Mouse (Mus musculus) cerebellum, adult 8-10 months (tissue): ENCODE data around the gene Itga10.
"Not testable (repeated sequence)": the region's sequence is repeated elsewhere in the genome, so short reads cannot be mapped to it uniquely, and the experiment has no call there.

Experiments
- DNase-seq: peaks from one replicate; pipeline ENCODE4 v3.0.0; 2022

Gene Itga10

GRCm38 (mm10) chr3:96634928-96635879 lies 10.2 kb upstream of the Itga10 start, which contains the start of the genes Pex11b and Gm42957:
Pex11b (plus strand) TSS chr3:96635376.
Gm42957 (plus strand) TSS chr3:96635474.
- DNase-seq = peak; percentile 80

GRCm38 (mm10) chr3:96635906-96636305 lies 9.5 kb upstream of the Itga10 start:
- DNase-seq = no peak

- DNase-seq = no peak
Observed at GRCm38 (mm10) chr3:96636448-96636847, 8.9 kb upstream of the Itga10 start.

- peak; percentile 61 for DNase-seq
Observed at GRCm38 (mm10) chr3:96639219-96639618, 6.2 kb upstream of the Itga10 start.

- no peak for DNase-seq
Observed at GRCm38 (mm10) chr3:96647365-96647764, 2.0 kb downstream of the Itga10 start.

- no peak for DNase-seq
Observed at GRCm38 (mm10) chr3:96660901-96661300, 15.5 kb downstream of the Itga10 start.

- no peak for DNase-seq
Observed at GRCm38 (mm10) chr3:96662731-96663316, 17.4 kb downstream of the Itga10 start.

GRCm38 (mm10) chr3:96663432-96664239 lies 18.3 kb downstream of the Itga10 start:
- peak; percentile 92 for DNase-seq

- DNase-seq = not testable (repeated sequence)
Observed at GRCm38 (mm10) chr3:96665732-96666363, 20.5 kb downstream of the Itga10 start.

GRCm38 (mm10) chr3:96666916-96667315 lies 21.5 kb downstream of the Itga10 start:
- no peak for DNase-seq

GRCm38 (mm10) chr3:96667316-96667715 lies 21.9 kb downstream of the Itga10 start:
- no peak for DNase-seq

- DNase-seq = no peak
Observed at GRCm38 (mm10) chr3:96668424-96669067, 23.2 kb downstream of the Itga10 start.

GRCm38 (mm10) chr3:96669727-96670468 lies 24.5 kb downstream of the Itga10 start, which contains the start of gene Ankrd35:
Ankrd35 (plus strand) TSS chr3:96670131.
- DNase-seq = peak; percentile 74

GRCm38 (mm10) chr3:96671519-96671918 lies 26.1 kb downstream of the Itga10 start:
- DNase-seq = no peak

GRCm38 (mm10) chr3:96673514-96673913 lies 28.1 kb downstream of the Itga10 start:
- no peak for DNase-seq

- DNase-seq = no peak
Observed at GRCm38 (mm10) chr3:96674442-96674841, 29.1 kb downstream of the Itga10 start.

- no peak for DNase-seq
Observed at GRCm38 (mm10) chr3:96675171-96675570, 29.8 kb downstream of the Itga10 start.

GRCm38 (mm10) chr3:96675690-96676089 lies 30.3 kb downstream of the Itga10 start:
- no peak for DNase-seq

- no peak for DNase-seq
Observed at GRCm38 (mm10) chr3:96678456-96678855, 33.1 kb downstream of the Itga10 start.

GRCm38 (mm10) chr3:96679159-96679674 lies 33.8 kb downstream of the Itga10 start:
- DNase-seq = no peak
